Mouse (Mus musculus): ENCODE measurements around the gene Sln.

Gene Sln

GRCm38 (mm10) chr9:53857864-53858263, 7.9 kb downstream of the Sln start:
- no peak for DNase-seq (ENCODE audit: low read depth, low spot score)
- no peaks in the 10 kb centered on the region for H3K27me3 ChIP-seq (ENCODE audit: control insufficient read depth, insufficient read depth, low read length, poor library complexity, severe bottlenecking)
- H3K36me3 ChIP-seq (ENCODE audit: control insufficient read depth, insufficient read depth, low read length, poor library complexity, severe bottlenecking): no peaks in the 10 kb centered on the region

GRCm38 (mm10) chr9:53873239-53873638, 23.3 kb downstream of the Sln start:
- no peaks in the 10 kb centered on the region for H3K36me3 ChIP-seq (ENCODE audit: control insufficient read depth, insufficient read depth, low read length, poor library complexity, severe bottlenecking)
- H3K27me3 ChIP-seq (ENCODE audit: control insufficient read depth, insufficient read depth, low read length, poor library complexity, severe bottlenecking): no peaks in the 10 kb centered on the region; the same call in 1 of the 2 replicates
- no peak for DNase-seq (ENCODE audit: low read depth, low spot score)

- no peak for DNase-seq (ENCODE audit: low read depth, low spot score)
- no peaks in the 10 kb centered on the region; the same call in 1 of the 2 replicates for H3K27me3 ChIP-seq (ENCODE audit: control insufficient read depth, insufficient read depth, low read length, poor library complexity, severe bottlenecking)
- no peaks in the 10 kb centered on the region for H3K36me3 ChIP-seq (ENCODE audit: control insufficient read depth, insufficient read depth, low read length, poor library complexity, severe bottlenecking)
These were observed 27.5 kb downstream of the Sln start for GRCm38 (mm10) chr9:53877423-53877822.

- DNase-seq (ENCODE audit: low read depth, low spot score): no peak
- Histone ChIP-seq H3K27me3 (ENCODE audit: control insufficient read depth, insufficient read depth, low read length, poor library complexity, severe bottlenecking) (no peaks in the 10 kb centered on the region), H3K36me3 (ENCODE audit: control insufficient read depth, insufficient read depth, low read length, poor library complexity, severe bottlenecking) (no peaks in the 10 kb centered on the region)
These were observed 33.8 kb downstream of the Sln start for GRCm38 (mm10) chr9:53883588-53884280.

- no peak for DNase-seq (ENCODE audit: low read depth, low spot score)
These were observed 40.1 kb downstream of the Sln start for GRCm38 (mm10) chr9:53890075-53890474.

GRCm38 (mm10) chr9:53895827-53896226, 45.9 kb downstream of the Sln start:
- no peaks in the 10 kb centered on the region for H3K36me3 ChIP-seq (ENCODE audit: control insufficient read depth, insufficient read depth, low read length, poor library complexity, severe bottlenecking)
- no peak for DNase-seq (ENCODE audit: low read depth, low spot score)
- H3K27me3 ChIP-seq (ENCODE audit: control insufficient read depth, insufficient read depth, low read length, poor library complexity, severe bottlenecking): no peaks in the 10 kb centered on the region

More at GRCm38 (mm10) chr9:53890075-53890474, 40.1 kb downstream of the Sln start:
- Histone ChIP-seq H3K27me3 (ENCODE audit: control insufficient read depth, insufficient read depth, low read length, poor library complexity, severe bottlenecking) (no peaks in the 10 kb centered on the region), H3K36me3 (ENCODE audit: control insufficient read depth, insufficient read depth, low read length, poor library complexity, severe bottlenecking) (no peaks in the 10 kb centered on the region)

- DNase-seq (ENCODE audit: low read depth, low spot score): no peak
- no peaks in the 10 kb centered on the region for H3K27me3 ChIP-seq (ENCODE audit: control insufficient read depth, insufficient read depth, low read length, poor library complexity, severe bottlenecking)
- H3K36me3 ChIP-seq (ENCODE audit: control insufficient read depth, insufficient read depth, low read length, poor library complexity, severe bottlenecking): no peaks in the 10 kb centered on the region
These were observed 49.9 kb downstream of the Sln start for GRCm38 (mm10) chr9:53899836-53900235.

- H3K27me3 ChIP-seq (ENCODE audit: control insufficient read depth, insufficient read depth, low read length, poor library complexity, severe bottlenecking): no peaks in the 10 kb centered on the region
- no peak for DNase-seq (ENCODE audit: low read depth, low spot score)
- no peaks in the 10 kb centered on the region for H3K36me3 ChIP-seq (ENCODE audit: control insufficient read depth, insufficient read depth, low read length, poor library complexity, severe bottlenecking)
These were observed 53.4 kb downstream of the Sln start for GRCm38 (mm10) chr9:53903215-53903842.
